Mouse (Mus musculus): ENCODE measurements around the gene Fam172a. TPM values are rescaled to one million over a fixed set of nuclear protein-coding genes. Genes with fewer than 3 reads are reported as not detected.

Gene Fam172a
- polyA plus RNA-seq, 1 experiment from 2014 or later = 33.0 TPM

DNA sequence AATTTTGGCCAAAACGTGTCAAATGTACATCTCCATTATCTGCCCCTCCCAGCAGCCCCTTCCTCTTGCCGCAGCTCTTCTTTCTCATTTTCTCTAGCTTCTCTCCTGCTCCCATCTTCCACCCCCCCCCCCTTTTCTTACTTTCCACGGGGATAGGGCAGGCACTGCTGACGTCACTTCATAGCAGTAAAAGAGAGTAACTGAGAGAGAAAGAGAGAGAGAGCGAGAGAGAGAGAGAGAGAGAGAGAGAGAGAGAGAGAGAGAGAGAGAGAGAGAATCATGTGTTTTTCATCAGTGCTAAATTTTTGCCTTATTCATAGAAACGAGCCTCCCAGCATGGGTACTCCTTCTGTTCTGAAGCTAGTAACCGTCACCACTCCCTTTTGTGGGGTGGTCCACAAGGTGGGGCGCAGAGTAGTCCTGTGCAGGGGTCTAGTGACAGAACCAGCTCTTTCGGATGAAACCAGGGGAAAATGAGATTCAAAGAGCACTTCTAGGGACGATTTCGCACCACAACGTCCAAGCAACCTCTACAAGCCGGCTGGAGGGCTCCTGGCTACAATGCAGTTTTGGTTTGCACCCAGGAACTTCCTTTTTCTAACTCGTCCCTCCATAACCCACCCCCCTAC, 480.2 kb downstream of the Fam172a start:
- peak overlapping the region; percentile 29 for H3K4me3 ChIP-seq (ENCODE audit: low read depth, low read length)
- peaks cover 97% of the 10 kb centered on the region for H3K27me3 ChIP-seq (replicated peaks; ENCODE audit: control insufficient read depth, insufficient read depth, low read length)
- peak overlapping the region; percentile 52 for H3K4me2 ChIP-seq (ENCODE audit: low read depth, low read length)
- H3K4me1 ChIP-seq (ENCODE audit: control insufficient read depth, insufficient read depth, low read length) = 0 out of 2 replicates have a peak, but pooled peaks cover 14% of the 10 kb centered on the region
- H3K36me3 ChIP-seq (ENCODE audit: control insufficient read depth, insufficient read depth, low read length) = no peaks in the 10 kb centered on the region
- no peak overlapping the region for H3K9ac ChIP-seq (ENCODE audit: low read depth, low read length)
- 0% methylated on average over 14 of the region's 14 CpGs for WGBS
- ATAC-seq (ENCODE audit: low read depth) (peak; percentile 20; the same call in 1 of the 2 replicates), DNase-seq (ENCODE audit: low spot score) (no peak)
- peak overlapping the region; percentile 65 for H3K27ac ChIP-seq (replicated peaks; ENCODE audit: low read depth, low read length)
- no peaks in the 10 kb centered on the region for H3K9me3 ChIP-seq (ENCODE audit: control insufficient read depth, low read length)

DNA sequence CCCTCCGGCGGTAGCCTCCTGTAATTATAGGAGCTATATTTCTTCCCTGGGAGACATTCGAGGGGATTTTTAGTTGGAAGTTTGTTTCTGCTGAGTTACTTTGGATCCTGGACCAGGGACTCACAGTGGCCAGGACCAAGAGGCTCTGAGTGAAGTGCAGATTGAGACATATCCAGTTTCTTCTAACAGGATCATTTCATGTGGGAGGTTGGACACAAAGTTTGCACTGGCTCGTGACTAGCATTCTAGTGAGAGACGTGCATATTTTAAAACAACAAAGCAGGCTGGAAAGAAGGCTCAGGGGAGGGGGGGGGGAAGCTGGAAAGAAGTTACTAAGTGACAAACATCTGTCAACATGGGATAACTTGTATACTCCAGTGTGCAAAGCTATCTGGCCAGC, 481.2 kb downstream of the Fam172a start:
- 8% methylated on average over 5 of the region's 5 CpGs for WGBS
- Histone ChIP-seq H3K4me1 (ENCODE audit: control insufficient read depth, insufficient read depth, low read length) (0 out of 2 replicates have a peak, but pooled peaks cover 14% of the 10 kb centered on the region), H3K4me2 (ENCODE audit: low read depth, low read length) (peak overlapping the region; percentile 52; the same call in 1 of the 2 replicates)

DNA sequence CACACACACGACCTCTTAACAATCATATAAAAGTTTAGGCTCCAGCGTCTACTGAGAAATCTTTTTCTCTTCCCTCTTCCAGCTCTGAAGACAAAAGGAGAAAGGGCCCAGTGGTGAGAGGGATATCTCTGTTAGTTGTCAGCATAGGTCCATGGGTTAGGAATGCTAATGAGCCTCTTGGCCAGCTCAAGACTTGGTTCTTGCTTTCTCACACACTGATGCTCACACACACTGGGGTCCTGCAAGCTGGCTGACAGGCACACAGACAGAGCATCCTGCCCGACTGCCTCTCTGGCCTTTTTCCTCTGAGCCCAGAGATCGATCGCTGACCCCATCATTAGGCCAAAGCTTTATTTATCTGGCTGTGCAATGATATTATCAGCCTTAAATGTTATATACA, 482.2 kb downstream of the Fam172a start:
- ATAC-seq (ENCODE audit: low read depth) (no peak), DNase-seq (ENCODE audit: low spot score) (no peak)
- WGBS = 29% methylated on average over 5 of the region's 5 CpGs
- no peaks in the 10 kb centered on the region for H3K36me3 ChIP-seq (ENCODE audit: control insufficient read depth, insufficient read depth, low read length)
- H3K4me3 ChIP-seq (ENCODE audit: low read depth, low read length) = no peak overlapping the region
- H3K9me3 ChIP-seq (ENCODE audit: control insufficient read depth, low read length) = no peaks in the 10 kb centered on the region
- 0 out of 2 replicates have a peak, but pooled peaks cover 14% of the 10 kb centered on the region for H3K4me1 ChIP-seq (ENCODE audit: control insufficient read depth, insufficient read depth, low read length)
- no peak overlapping the region; the same call in 1 of the 2 replicates for H3K27ac ChIP-seq (replicated peaks; ENCODE audit: low read depth, low read length)
- H3K27me3 ChIP-seq (replicated peaks; ENCODE audit: control insufficient read depth, insufficient read depth, low read length) = peaks cover 92% of the 10 kb centered on the region
- H3K9ac ChIP-seq (ENCODE audit: low read depth, low read length) = no peak overlapping the region
- H3K4me2 ChIP-seq (ENCODE audit: low read depth, low read length) = no peak overlapping the region

More for the DNA sequence above, 481.2 kb downstream of the Fam172a start:
- Histone ChIP-seq H3K27me3 (replicated peaks; ENCODE audit: control insufficient read depth, insufficient read depth, low read length) (peaks cover 99% of the 10 kb centered on the region), H3K9ac (ENCODE audit: low read depth, low read length) (0 out of 2 replicates have a peak overlapping the region, but pooled peaks have one; percentile 40), H3K36me3 (ENCODE audit: control insufficient read depth, insufficient read depth, low read length) (no peaks in the 10 kb centered on the region), H3K9me3 (ENCODE audit: control insufficient read depth, low read length) (no peaks in the 10 kb centered on the region), H3K4me3 (ENCODE audit: low read depth, low read length) (peak overlapping the region; percentile 29; the same call in 1 of the 2 replicates), H3K27ac (replicated peaks; ENCODE audit: low read depth, low read length) (peak overlapping the region; percentile 65; the same call in 1 of the 2 replicates)
- ATAC-seq (ENCODE audit: low read depth) (no peak), DNase-seq (ENCODE audit: low spot score) (peak; percentile 54)

DNA sequence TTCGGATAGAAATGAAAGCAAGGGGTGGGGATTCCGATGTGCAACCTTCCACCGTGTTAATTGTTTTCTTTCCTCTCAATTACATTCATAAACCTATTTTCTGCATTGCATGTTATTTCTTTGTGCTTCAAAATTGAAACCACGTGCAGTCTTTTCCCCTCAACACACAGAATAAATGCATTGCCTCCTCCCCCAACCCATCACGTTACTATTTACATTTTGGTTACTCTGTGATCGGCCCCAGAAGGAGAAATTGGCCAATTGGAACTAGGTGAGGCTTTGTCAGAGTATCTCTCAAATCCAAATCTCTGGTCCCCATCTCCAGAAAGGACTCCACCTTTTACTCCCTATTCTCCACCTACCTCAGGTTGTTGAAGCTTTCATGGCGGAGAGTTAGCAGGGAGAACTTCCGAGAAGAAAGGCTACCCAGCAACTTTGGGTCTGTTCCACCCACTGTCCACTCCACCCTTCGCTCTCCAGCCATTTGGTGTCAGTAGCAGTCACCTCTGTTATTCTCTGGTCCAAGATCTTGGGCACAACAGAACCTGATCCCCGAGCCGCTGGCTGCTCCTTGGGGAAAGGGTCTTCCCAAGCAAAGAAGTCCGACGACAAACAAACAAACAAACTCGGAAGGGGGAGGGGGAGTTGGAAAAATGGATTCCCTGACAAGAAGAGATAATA, 483.1 kb downstream of the Fam172a start:
- Histone ChIP-seq H3K4me2 (ENCODE audit: low read depth, low read length) (peak overlapping the region; percentile 29), H3K9ac (ENCODE audit: low read depth, low read length) (no peak overlapping the region), H3K9me3 (ENCODE audit: control insufficient read depth, low read length) (no peaks in the 10 kb centered on the region), H3K36me3 (ENCODE audit: control insufficient read depth, insufficient read depth, low read length) (no peaks in the 10 kb centered on the region), H3K27ac (replicated peaks; ENCODE audit: low read depth, low read length) (peak overlapping the region; percentile 24; the same call in 1 of the 2 replicates), H3K27me3 (replicated peaks; ENCODE audit: control insufficient read depth, insufficient read depth, low read length) (peaks cover 88% of the 10 kb centered on the region), H3K4me1 (ENCODE audit: control insufficient read depth, insufficient read depth, low read length) (0 out of 2 replicates have a peak, but pooled peaks cover 6% of the 10 kb centered on the region), H3K4me3 (ENCODE audit: low read depth, low read length) (no peak overlapping the region)
- ATAC-seq (ENCODE audit: low read depth) (no peak), DNase-seq (ENCODE audit: low spot score) (no peak)
- 13% methylated on average over 14 of the region's 14 CpGs for WGBS

DNA sequence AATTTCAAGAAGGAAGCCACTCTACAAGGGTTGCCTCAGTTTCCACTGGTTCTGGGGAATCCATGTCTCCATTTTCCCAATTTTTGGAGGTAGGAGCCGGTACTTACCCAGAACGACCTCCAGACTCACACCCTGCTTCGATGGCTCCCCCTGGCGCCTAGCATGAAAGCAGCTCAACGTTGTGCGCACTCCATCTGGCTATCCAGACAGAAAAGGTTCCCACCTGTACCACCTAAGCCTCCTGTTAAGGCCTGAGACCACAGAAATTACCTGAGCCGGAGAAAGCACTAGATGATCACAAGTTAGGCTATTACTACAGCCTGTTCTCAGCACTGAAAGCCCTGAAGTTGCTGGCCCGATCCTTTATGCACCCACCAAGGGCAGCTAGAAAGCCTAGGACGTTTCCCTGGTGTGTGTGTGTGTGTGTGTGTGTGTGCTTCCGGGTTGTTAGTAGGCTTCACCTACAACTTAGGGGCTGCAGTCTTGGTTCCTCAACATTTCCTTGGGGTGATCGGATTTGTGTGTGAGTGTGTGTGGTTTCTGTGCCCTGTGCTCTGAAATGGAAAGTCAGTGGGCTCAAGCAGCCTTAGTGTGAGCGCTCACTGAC, 484.6 kb downstream of the Fam172a start:
- Histone ChIP-seq H3K4me2 (ENCODE audit: low read depth, low read length) (no peak overlapping the region), H3K27ac (replicated peaks; ENCODE audit: low read depth, low read length) (no peak overlapping the region), H3K9me3 (ENCODE audit: control insufficient read depth, low read length) (no peaks in the 10 kb centered on the region), H3K4me3 (ENCODE audit: low read depth, low read length) (no peak overlapping the region), H3K36me3 (ENCODE audit: control insufficient read depth, insufficient read depth, low read length) (no peaks in the 10 kb centered on the region), H3K27me3 (replicated peaks; ENCODE audit: control insufficient read depth, insufficient read depth, low read length) (peaks cover 86% of the 10 kb centered on the region), H3K4me1 (ENCODE audit: control insufficient read depth, insufficient read depth, low read length) (0 out of 2 replicates have a peak, but pooled peaks cover 3% of the 10 kb centered on the region), H3K9ac (ENCODE audit: low read depth, low read length) (no peak overlapping the region)
- WGBS = 37% methylated on average over 11 of the region's 12 CpGs
- ATAC-seq (ENCODE audit: low read depth) (no peak), DNase-seq (ENCODE audit: low spot score) (no peak)

DNA sequence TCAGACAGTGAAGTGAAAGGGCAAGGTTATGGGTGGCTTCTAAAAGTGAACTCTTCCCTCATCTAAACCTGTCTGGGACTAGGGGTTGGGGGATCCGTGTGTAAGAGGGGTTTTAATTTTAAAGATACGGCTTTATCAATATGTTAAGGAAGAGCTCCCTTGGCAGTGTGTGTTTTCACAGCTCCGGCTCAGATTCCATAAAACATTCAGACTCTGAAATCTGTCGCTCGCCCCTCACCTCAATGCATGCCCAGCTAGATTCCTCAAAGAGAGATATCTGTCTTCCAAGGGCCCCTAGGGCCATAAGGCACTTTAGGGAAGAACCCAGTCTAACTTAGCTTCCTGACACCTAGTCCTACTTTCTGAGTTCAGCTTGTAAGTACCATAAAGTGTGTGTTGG, 486.0 kb downstream of the Fam172a start:
- H3K27me3 ChIP-seq (replicated peaks; ENCODE audit: control insufficient read depth, insufficient read depth, low read length) = peaks cover 79% of the 10 kb centered on the region
- H3K36me3 ChIP-seq (ENCODE audit: control insufficient read depth, insufficient read depth, low read length) = no peaks in the 10 kb centered on the region
- WGBS = 53% methylated on average over 5 of the region's 5 CpGs
- no peak overlapping the region for H3K27ac ChIP-seq (replicated peaks; ENCODE audit: low read depth, low read length)
- no peak overlapping the region for H3K4me2 ChIP-seq (ENCODE audit: low read depth, low read length)
- ATAC-seq (ENCODE audit: low read depth) (no peak), DNase-seq (ENCODE audit: low spot score) (no peak)
- no peaks in the 10 kb centered on the region for H3K9me3 ChIP-seq (ENCODE audit: control insufficient read depth, low read length)
- H3K4me3 ChIP-seq (ENCODE audit: low read depth, low read length) = no peak overlapping the region
- no peak overlapping the region for H3K9ac ChIP-seq (ENCODE audit: low read depth, low read length)
- H3K4me1 ChIP-seq (ENCODE audit: control insufficient read depth, insufficient read depth, low read length) = no peaks in the 10 kb centered on the region

DNA sequence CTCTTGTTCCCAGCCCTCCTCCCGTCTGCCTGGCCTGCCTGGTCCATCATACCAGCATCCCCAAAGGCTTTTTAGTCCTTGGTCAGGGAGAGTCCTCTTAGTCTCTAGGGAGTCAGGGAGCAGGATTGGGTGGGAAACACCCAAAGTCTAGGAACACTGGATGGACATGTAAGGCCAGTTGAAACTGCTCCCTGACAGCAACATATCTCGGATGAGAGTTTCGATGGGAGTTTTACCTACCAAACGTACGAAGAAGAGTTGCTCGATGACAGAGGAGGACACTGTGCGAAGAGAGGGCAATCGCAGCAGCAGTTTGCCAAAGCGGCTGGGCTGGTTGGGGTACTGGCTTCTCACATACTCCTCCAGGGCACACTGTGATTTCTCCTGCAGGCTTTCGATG, 487.8 kb downstream of the Fam172a start:
- whole genome bisulfite sequencing = 42% methylated on average over 10 of the region's 10 CpGs
- peaks cover 70% of the 10 kb centered on the region for H3K27me3 ChIP-seq (replicated peaks; ENCODE audit: control insufficient read depth, insufficient read depth, low read length)

DNA sequence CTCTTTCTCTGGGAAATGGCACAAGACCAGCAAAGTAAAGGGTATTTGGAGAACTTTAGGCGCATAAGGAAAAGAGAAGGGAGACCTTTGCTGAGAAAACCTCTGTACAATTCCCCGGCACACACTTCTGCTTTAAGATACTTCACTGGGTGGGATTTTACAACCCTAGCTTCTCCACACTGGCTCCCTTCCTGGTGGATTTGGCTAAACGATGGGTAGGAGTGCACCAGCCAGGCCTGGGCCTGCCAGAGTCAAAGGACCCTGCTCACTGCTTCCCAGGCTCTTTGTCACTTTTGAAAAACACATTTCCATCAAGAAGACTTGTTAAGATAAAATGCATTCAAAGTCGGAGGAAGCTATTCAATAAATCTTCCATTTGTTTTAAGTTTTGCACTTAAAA, 491.4 kb downstream of the Fam172a start:
- 0 out of 2 replicates have a peak, but pooled peaks cover 4% of the 10 kb centered on the region for H3K36me3 ChIP-seq (ENCODE audit: control insufficient read depth, insufficient read depth, low read length)
- DNase-seq (ENCODE audit: low spot score) (no peak), ATAC-seq (ENCODE audit: low read depth) (no peak)
- H3K4me3 ChIP-seq (ENCODE audit: low read depth, low read length) = peak overlapping the region; percentile 81
- 38% methylated on average over 4 of the region's 4 CpGs for WGBS
- H3K9me3 ChIP-seq (ENCODE audit: control insufficient read depth, low read length) = no peaks in the 10 kb centered on the region
- H3K27ac ChIP-seq (replicated peaks; ENCODE audit: low read depth, low read length) = peak overlapping the region; percentile 98
- peaks cover 58% of the 10 kb centered on the region for H3K27me3 ChIP-seq (replicated peaks; ENCODE audit: control insufficient read depth, insufficient read depth, low read length)
- peaks cover 8% of the 10 kb centered on the region; the same call in 1 of the 2 replicates for H3K4me1 ChIP-seq (ENCODE audit: control insufficient read depth, insufficient read depth, low read length)
- H3K9ac ChIP-seq (ENCODE audit: low read depth, low read length) = peak overlapping the region; percentile 76
- peak overlapping the region; percentile 85 for H3K4me2 ChIP-seq (ENCODE audit: low read depth, low read length)

More for the DNA sequence above, 487.8 kb downstream of the Fam172a start:
- no peak overlapping the region for H3K27ac ChIP-seq (replicated peaks; ENCODE audit: low read depth, low read length)
- no peak overlapping the region for H3K4me3 ChIP-seq (ENCODE audit: low read depth, low read length)
- H3K4me1 ChIP-seq (ENCODE audit: control insufficient read depth, insufficient read depth, low read length) = no peaks in the 10 kb centered on the region
- H3K36me3 ChIP-seq (ENCODE audit: control insufficient read depth, insufficient read depth, low read length) = no peaks in the 10 kb centered on the region
- H3K9ac ChIP-seq (ENCODE audit: low read depth, low read length) = no peak overlapping the region
- H3K9me3 ChIP-seq (ENCODE audit: control insufficient read depth, low read length) = no peaks in the 10 kb centered on the region
- DNase-seq (ENCODE audit: low spot score) (no peak), ATAC-seq (ENCODE audit: low read depth) (no peak)
- peak overlapping the region; percentile 28 for H3K4me2 ChIP-seq (ENCODE audit: low read depth, low read length)

All from embryonic facial prominence, embryonic 14.5 days (tissue).